Mouse (Mus musculus) ES-CJ7 (cell line): ENCODE measurements around the gene Tomm40l.
"Not testable (repeated sequence)": the region's sequence is repeated elsewhere in the genome, so short reads cannot be mapped to it uniquely, and the experiment has no call there.

Experiments
- DNase-seq: peaks from one replicate; pipeline ENCODE4 v3.0.0; 2011; ENCODE audit warnings: low read depth, low spot score

Tomm40l gene

GRCm38 (mm10) chr1:171250680-171251593, 28.6 kb upstream of the Tomm40l start, which contains the start of gene Ndufs2:
Gene Ndufs2 (minus strand): TSS chr1:171251388.
- no peak for DNase-seq

- peak; percentile 30 for DNase-seq
Measured at GRCm38 (mm10) chr1:171249913-171250600, 27.7 kb upstream of the Tomm40l start, which contains the start of gene Adamts4. Gene Adamts4 (plus strand): TSS chr1:171250421.

GRCm38 (mm10) chr1:171248386-171249226, 26.3 kb upstream of the Tomm40l start:
- peak; percentile 44 for DNase-seq

DNA sequence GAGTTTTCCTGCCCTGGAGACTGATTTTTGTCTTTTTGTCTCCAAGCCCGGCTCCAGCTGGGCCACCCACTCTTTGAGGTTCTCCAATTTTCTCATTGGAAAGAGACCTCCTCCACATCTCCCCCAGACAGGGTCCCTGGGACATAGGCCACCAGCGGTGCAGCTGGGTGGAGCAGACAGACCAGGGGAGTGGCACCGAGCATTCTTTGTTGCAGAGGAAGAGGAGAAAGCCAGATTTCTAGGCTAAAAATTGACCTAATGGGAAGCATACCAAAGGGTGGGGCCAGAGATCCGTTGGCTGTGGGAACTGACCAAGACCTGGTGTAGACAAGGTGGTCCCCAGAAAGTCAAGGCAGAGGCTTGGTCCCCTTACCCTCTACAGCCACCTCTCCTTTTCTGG, 25.6 kb upstream of the Tomm40l start:
- DNase-seq = peak; percentile 40

DNA sequence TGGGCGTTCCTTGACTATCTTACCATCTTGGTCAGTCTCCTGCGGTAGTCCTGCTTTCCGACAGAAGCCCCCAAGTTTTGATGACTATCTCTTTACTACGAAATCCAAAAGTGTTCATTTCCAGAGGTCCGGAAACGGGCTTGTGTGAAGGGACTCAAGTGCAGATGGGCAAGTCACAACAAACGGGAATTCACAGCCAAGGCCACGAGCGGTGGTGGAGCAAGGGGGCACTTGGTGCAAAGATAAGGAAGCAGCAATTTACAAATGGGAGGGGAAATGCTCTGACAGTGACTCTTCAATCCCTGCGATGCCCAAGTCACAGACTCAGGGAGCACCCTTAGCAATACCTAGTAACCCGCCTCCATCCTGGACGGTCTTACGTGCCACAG, 25.1 kb upstream of the Tomm40l start:
- no peak for DNase-seq

DNA sequence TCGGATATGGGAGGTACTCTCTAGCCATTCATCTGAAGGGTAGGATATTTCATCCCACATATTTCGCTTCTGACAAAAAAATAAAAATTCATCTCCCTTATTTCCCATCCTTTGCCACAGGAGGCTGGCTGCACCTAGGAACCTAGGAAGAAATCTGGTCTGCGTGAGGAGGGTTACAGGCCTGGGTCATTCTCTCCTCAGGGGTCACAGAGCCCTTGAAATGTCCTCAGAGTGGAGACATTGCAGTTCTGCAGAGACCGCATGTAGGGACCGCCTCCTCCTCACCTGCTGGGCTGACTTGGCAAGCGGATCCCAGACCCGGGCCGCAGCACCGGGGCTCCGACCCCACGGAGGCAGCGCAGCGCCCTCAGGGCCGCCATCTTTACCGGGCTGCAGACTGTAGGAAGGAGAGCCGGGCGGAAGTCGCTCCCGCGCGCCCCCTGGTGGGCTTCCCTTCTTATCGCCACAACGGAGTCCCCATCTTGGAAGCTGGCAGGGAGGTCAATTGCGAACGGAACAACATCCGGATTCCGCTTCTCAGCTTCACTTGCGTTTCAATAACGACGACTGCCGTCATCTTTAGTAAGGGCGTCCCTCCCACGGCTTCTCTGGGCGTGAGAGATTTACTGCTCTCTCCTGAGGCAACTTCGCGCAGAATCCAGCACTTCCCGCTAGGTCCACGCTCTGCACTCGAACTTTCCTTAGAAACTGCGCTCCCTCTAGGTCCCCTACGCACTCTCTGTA, 24.6 kb upstream of the Tomm40l start:
- peak; percentile 99 for DNase-seq

DNA sequence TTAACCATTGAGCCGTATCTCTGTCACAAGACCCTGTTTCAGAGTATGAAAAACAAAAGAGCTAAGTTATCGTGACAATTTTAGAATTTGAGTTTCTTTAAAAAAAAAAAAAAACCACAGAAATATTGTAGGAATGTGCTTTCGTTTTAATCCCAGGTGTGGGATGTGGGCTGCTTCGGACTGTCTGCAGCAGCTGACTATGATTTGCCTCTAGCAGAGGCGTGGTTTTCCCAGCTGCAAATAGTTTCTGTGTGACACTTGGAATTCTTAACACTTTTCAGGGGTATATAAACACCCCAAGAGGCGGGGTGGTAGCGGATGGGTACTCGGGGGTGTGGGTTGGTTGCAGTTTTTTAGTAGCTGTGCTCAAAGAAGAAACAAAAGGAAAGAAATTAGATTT, 23.0 kb upstream of the Tomm40l start:
- DNase-seq = no peak

DNA sequence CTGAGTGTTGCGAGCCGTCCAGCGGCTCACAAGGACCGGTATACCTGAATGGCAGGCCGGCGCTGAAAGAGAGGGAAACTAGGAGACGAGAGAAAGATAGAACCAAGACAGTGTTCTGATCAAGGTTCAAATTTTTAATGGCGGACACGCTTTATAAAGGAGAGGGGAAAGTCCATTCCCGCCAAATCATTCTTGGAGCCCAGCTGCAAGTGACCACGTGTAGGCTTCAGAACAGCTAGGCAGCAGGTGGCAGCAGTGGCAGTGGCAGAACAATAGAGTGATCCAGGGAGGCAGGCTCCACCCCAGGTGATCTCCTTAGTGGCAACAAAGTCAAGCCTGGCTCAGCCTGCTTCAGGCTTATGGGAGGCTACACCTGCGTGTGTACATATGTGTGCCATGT, 19.6 kb upstream of the Tomm40l start:
- not testable (repeated sequence) for DNase-seq

DNA sequence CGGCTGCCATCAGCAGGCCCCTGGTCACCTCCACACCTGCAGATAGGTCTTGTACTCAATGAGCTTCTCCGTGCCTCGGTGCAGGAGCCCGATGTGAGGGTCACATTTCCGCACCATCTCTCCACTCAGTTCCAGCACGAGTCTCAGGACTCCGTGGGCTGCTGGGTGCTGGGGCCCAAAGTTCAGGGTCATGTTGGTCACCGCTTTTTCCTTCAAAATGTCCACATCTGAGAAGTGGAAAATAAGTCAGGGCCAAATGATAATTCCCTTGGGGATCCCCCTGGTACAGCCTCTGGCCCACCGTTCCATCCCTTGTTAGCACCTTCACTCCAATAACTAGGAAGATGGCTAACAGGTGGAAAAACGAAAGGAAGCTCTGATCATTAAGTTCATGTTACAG, 18.6 kb upstream of the Tomm40l start:
- DNase-seq = no peak

GRCm38 (mm10) chr1:171239992-171240744, 17.9 kb upstream of the Tomm40l start:
- no peak for DNase-seq

- peak; percentile 89 for DNase-seq
Measured at GRCm38 (mm10) chr1:171238463-171238862, 16.1 kb upstream of the Tomm40l start.

GRCm38 (mm10) chr1:171237438-171237837, 15.1 kb upstream of the Tomm40l start:
- no peak for DNase-seq

DNA sequence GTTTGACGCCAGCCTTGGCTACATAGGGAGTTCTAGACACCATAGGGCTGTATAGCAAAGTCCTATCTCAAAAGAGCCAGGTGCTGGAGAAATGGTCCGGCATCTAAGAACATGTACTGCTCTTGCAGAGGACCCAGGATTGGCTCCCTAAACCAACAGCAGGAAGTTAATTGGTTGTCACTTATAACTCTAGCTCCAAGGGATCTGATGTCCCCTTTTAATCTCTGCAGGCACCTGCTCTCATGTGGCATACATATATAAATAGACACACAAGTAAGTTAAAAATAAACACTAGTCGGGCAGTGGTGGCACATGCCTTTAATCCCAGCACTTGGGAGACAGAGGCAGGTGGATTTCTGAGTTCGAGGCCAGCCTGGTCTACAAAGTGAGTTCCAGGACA, 13.5 kb upstream of the Tomm40l start:
- DNase-seq = no peak

DNA sequence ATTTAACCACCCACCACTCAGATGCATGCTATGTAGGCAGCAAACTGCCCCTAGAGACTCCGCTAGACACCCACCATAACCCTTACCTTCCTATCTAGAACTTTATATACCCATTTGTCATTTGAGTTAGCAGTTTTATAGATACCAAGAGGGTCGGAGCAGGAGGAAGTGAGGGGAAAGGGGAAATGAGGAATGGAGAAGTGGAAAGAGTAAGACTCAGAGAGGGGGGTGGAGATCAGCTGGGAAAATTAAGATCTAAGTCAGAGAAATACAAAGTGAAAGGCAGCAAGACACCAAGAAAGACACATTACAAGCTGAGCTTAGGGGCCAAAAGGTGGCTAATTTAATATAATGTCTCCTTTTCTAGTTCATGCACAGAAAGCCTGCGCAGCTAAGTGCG, 12.2 kb upstream of the Tomm40l start:
- DNase-seq = no peak

- DNase-seq = no peak
Measured at GRCm38 (mm10) chr1:171234126-171234525, 11.8 kb upstream of the Tomm40l start, which contains the start of gene Fcer1g. Gene Fcer1g (minus strand): TSS chr1:171234365.

GRCm38 (mm10) chr1:171232800-171233730, 10.8 kb upstream of the Tomm40l start:
- DNase-seq = no peak

DNA sequence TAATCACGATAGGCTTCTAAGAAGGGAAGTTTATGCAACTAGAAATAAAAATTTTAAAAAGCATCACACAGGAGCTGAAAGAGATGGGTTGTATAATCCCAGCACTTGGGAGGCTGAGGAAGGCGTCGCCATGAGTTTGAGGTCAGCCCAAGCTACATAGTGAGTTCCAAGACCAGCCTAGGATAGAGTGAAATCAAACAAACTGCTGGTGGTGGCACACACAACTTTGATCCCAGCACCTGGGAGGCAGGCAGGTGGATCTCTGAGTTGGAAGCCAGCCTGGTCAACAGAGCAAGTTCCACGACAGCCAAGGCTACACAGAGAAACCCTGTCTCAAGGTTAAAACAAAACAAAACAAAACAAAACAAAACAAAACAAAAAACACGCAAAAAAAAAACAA, 10.0 kb upstream of the Tomm40l start:
- DNase-seq = no peak

- DNase-seq = no peak
Measured at GRCm38 (mm10) chr1:171231844-171232243, 9.5 kb upstream of the Tomm40l start.

DNA sequence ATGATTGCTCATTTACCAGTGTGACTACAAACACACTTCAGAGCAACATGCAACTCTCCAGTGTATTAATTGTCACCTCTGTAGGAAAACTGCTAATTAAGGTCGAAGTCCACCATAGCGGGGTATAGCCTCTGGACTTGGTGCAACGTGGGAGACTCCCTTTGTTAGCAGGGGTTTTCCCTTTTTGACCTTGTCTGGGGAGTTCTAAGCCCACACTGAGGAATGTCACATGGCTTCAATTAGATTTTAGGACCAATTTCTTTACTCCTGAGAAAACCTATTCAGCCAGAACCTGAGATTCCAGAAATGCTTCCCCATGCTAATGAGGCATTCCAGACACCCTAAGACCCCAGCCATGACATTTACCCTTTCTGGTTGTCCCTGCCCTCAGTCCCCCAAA, 7.9 kb upstream of the Tomm40l start:
- no peak for DNase-seq
